Mouse (Mus musculus): ENCODE measurements around the gene Eif2b3.

The Eif2b3 gene

GRCm38 (mm10) chr4:117095551-117096452 is 76.6 kb downstream of the Eif2b3 start, which contains the start of gene Ptch2:
Ptch2 (plus strand) TSS chr4:117096075.
- DNase-seq: peak; percentile 90

DNA sequence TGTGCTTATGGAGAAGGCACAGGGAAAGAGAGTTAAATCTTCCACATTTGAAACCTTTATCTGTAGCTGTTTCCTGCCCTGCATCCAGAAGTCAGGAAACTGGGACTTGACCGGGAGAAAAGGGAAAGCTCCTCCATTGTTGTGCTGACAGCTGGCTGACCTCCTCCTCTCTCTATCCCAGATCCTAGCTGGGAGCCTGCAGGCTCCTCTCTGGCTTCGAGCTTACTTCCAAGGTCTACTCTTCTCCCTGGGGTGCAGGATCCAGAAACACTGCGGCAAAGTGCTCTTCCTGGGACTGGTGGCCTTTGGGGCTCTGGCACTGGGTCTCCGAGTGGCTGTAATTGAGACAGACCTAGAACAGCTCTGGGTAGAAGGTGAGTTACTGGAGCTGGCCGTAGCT is 77.5 kb downstream of the Eif2b3 start:
- DNase-seq: no peak

DNA sequence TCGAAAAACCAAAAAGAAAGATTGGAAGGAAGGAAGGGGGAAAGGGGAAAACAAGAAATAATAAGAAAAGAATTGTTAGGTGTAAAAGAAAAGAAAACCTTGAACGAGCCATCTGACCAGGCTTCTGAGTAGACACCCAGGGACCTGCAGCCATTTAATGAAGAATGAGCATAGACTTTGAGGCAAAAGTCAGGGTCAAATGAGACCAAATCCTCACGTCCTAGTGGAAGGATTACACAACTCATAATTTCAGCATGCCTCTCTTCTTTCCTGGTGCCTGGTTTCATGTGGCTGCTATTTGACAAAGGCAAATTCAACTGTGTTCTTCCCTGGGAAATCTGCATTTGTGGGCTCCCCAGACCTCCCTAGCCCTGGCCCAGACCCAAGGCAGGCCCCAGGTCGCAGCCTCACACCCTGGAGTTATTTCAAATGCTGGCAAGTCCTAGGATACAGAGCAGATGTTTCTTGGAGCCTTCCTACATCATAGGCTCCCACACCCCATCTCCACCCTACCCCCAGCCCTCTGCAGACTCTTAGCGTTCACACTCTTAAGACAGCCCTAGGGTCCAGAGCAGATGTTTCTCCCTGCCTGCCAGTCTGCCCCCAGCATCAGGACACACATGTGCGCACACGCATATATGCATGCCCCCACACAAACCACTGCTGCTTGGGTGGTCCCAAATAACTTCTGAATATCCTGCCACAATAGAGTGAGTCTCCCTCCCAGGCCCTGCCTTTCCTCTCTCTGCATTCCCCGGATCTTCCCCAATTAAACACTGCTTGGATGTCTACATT is 79.0 kb downstream of the Eif2b3 start:
- DNase-seq: no peak

DNA sequence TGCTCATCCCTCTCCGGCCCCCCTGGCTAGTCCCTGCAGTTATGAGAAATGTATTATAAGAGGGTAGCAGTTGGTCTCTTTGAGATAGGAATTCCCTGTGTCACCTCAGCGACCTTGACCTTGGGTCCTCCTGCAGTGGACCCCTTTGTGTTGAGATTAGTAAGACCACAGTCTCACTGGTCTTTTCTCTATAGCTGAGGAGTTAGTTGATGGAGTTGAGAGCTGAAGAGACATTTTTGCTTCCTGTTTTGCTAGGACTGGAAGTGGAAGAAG is 79.5 kb downstream of the Eif2b3 start:
- DNase-seq: no peak

GRCm38 (mm10) chr4:117100036-117100435 is 80.8 kb downstream of the Eif2b3 start:
- DNase-seq: no peak

DNA sequence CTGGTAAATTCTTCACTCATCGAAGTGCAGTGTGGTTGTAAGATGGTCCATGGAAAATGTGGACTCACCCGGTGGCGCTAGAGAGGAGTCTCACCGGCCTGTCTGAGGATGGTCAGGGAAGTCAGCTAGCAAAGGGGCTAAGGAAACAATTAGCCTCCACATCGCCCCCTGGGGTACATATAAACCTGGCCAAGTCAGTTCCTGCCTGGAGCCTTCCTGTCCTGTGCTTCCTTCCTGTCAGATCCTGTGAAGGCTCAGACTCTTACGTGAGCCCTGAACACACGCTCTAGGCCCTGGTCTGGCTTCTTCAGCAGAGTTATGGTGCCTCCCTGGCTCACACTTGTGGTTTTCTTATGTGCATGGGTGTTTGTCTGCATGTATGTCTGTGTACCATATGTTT is 82.0 kb downstream of the Eif2b3 start:
- DNase-seq: peak; percentile 71

GRCm38 (mm10) chr4:117104672-117105071 is 85.5 kb downstream of the Eif2b3 start:
- no peak for DNase-seq

DNA sequence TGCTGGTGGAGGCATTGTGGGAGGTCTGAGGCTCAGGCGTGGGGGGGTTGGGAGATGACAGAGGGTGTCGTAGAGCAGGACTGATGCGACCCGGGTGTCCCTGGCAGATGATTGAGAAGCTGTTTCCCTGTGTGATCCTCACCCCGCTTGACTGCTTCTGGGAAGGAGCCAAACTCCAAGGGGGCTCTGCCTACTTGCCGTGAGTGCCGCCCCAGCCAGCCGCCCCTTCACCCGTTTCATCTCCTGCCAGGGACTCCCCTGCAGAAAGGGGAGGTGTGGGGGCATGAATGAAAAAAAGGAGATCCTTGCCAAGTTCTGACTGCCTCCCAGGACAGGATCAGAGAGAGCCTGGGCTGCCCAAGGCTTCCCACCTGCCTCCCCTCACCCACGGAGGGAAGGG is 85.9 kb downstream of the Eif2b3 start:
- peak; percentile 40 for DNase-seq

DNA sequence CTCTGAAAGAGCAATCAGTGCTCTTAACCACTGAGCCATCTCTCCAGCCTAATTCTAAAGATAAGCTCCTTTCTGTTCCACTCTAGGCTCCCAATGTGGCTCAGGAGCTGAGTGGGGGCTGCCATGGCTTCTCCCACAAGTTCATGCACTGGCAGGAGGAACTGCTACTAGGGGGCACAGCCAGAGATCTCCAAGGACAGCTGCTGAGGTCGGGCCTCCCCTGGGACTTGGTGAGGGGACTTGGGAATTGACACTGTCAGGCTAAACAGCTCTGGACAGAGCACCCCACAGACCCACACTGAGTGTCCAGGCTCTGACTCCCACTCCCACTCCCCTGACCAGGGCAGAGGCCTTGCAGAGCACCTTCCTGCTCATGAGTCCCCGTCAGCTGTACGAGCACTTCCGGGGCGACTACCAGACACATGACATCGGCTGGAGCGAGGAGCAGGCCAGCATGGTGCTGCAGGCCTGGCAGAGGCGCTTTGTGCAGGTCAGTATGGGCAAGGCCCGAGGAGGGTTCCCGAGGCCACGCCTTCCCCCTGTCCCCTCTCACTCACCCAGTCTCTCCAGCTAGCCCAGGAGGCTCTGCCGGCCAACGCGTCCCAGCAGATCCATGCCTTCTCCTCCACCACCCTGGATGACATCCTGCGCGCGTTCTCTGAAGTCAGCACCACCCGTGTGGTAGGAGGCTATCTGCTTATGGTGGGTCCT is 88.8 kb downstream of the Eif2b3 start:
- DNase-seq: no peak

GRCm38 (mm10) chr4:117108524-117108849 is 89.3 kb downstream of the Eif2b3 start:
- no peak for DNase-seq

DNA sequence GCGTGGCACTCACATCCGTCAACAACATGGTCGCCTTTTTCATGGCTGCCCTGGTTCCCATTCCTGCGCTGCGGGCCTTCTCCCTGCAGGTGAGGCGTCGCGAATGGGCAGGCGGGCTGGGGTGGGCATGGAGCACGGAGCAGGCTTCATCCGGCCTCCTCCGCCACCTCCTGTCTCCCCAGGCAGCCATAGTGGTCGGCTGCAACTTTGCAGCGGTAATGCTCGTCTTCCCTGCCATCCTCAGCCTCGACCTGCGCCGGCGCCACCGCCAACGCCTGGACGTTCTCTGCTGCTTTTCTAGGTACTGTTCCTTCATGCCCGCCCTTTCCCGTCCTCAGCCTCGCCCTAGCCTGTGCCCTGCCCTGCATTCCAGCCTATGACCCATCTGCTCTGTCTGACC is 90.1 kb downstream of the Eif2b3 start:
- no peak for DNase-seq

DNA sequence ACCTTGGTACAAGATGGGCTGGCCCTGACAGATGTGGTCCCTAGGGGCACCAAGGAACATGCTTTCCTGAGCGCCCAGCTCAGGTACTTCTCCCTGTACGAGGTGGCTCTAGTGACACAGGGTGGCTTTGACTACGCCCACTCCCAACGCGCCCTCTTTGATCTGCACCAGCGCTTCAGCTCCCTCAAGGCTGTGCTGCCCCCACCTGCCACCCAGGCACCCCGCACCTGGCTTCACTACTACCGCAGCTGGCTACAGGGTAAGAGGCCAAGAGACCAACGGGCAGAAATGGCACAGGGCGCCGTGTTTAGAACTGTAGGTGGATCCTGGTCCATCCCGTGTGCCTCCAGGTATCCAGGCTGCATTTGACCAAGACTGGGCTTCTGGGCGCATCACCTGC is 91.0 kb downstream of the Eif2b3 start:
- DNase-seq: no peak

GRCm38 (mm10) chr4:117110985-117111384 is 91.8 kb downstream of the Eif2b3 start:
- DNase-seq: no peak

GRCm38 (mm10) chr4:117113237-117113636 is 94.0 kb downstream of the Eif2b3 start:
- no peak for DNase-seq

DNA sequence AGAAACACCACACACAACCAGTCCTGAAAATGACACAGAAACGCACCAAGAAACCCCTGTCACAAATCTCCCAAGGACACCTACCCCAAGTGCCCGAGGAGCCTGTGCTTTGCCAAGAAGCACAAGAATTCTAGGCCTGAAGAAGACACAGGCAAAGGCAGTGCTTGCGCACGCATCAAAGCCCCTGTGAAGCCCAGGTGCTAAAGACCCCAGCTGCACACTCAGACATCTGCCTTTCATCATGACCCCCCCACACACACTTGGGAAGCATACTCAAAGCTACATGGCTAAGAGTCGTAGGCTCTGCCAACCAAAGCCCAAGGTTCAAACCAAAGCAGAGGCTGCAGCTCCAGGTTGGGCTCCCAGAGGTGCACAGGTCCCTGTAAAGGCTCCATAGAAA is 96.4 kb downstream of the Eif2b3 start:
- no peak for DNase-seq

DNA sequence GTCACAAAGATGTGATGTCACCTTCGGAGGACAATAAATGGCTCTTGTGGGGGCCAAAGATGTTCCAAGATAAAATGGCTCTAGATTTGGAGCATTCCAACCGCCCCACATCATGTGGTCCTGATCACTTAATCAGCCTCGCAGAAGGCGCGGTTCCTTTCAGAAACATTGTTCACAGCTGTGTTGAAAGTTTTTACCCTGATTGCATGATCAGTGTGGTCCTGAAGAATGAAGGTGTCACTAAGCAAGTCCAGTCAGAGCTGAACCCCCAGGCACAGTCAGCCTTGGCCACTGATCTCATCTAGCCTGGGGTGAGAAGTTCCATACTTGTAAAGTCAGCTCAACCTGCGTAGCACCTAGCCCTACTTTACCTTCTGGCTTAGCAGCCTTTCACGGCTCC is 98.7 kb downstream of the Eif2b3 start:
- DNase-seq: no peak

DNA sequence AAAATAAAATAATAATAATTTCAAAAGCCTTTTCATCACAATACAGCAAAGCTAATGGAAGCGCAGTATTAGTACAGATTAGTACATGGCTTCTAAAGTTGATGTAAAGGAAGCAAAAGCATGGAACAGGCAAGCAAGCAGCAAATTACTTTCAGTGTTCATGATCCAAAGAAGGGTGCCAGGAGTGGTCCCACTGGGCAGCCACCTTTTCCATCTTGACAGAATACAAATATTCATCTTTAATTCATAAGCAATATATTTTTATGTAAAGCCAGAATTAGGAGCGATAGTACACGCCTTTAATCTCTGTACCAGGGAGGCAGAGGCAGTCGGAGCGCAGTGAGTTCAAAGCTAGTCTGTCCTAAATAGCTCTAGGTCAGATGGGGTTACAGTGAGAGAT is 100.4 kb downstream of the Eif2b3 start:
- no peak for DNase-seq

GRCm38 (mm10) chr4:117120052-117120444 is 100.8 kb downstream of the Eif2b3 start:
- no peak for DNase-seq

DNA sequence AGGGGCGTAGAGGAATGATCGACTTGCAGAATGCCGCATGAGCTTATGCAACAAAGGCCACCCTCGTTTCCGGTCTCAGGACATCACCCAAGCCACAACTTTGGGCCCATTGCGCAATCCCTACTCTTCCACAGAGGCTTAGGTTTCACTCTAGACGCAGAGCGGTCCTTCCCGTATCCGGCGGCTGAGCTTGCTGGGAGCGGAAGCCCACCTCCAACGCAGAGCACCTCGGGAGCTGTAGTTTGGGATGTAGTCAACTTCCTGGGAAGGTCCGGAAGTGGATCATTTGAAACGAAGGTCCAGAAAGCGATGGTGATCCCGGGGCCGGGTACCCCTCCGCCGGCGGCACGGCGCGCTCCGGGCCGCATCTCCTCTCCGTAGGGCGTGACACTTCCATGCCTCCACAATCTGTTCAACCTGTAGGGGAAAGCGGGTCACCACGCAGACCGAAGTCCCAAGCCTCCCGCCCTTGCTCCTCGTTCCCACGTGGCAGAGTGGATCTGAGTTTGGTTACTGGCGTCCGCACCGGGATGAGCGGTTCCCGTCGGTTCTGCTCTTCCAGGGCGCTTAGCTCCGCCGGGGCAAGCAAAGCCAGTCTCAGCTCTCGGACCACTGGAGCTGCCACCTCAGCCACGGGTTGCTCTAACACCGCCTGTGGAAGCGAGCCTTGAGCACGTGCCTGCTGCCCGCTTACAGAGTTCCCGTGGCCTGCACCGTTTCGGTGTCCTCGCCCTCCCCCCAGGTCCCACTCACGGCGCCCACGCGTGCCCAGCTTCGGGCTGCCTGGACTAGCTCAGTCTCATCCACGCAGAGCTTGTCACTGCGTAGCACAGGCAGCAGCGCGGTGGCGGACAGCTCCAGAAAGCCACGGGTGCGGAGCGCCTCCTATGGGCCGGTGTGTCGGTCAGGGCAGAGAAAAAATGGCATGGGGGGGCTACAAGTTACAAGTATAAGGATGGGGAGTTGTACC is 101.5 kb downstream of the Eif2b3 start:
- peak; percentile 97 for DNase-seq

- no peak for DNase-seq
Observed at GRCm38 (mm10) chr4:117122209-117122608, 103.0 kb downstream of the Eif2b3 start.

DNA sequence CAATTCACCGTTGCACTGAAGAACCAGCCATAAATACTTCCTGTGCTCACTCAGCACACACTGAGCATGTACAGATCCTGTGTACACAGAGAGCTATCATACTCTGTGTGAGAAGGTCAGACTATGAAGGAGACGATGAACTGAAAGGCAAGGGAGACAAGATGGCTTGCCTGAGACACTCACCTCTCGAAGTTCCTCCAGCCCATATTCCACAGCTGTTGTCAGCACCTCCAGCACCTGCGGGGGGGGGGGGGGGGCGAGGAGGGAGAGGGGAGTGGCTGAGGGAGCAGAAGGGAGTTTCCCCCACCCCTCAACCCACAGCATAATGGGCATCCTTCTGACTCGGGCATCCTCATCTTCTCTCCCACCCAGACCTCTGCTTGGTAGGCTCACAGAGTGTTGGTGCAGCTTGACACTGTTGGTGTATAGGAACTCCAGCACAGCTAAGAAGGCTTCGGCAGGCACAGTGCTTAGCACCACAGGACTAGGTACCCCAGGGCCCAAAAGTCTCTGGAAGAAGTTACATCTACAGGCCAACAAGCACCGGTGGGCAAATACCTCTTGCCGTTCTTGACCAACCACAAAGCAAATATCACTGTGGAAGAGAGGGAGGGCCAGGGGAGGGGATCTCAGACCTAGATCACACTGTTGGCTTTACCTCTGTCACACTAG is 104.5 kb downstream of the Eif2b3 start:
- DNase-seq: no peak

- no peak for DNase-seq
Observed at GRCm38 (mm10) chr4:117124218-117124517, 105.0 kb downstream of the Eif2b3 start.
